Mouse (Mus musculus) G1E (cell line): ENCODE data around the gene Gabarapl2.

ENCODE experiments used
- CTCF ChIP-seq: IDR thresholded peaks from 2 replicates; pipeline ENCODE4 v1.5.1; 2012; ENCODE audit warnings: low read depth, low read length, inconsistent platforms, mixed read lengths
- TAL1 ChIP-seq: conservative IDR thresholded peaks from 2 replicates; pipeline ENCODE4 v1.6.1; 2012; ENCODE audit warnings: low read depth, low read length, inconsistent platforms, mixed read lengths

- TF ChIP-seq CTCF = no peak
- TF ChIP-seq TAL1 = no peak
Measured at GRCm38 (mm10) chr8:111937184-111937583, 3.3 kb upstream of the Gabarapl2 start.
